In genomic region chrX:103981806-103982205, GRCm38 (mm10) we compare ENCODE assay signal across 8 mouse cellular contexts. TPM values are rescaled to one million over a fixed set of nuclear protein-coding genes. Genes with fewer than 3 reads are reported as not detected.
DNase-seq lines count a peak whose midpoint lies in the region; ATAC-seq and TF ChIP-seq lines count a peak whose summit lies in the region.

No protein-coding gene starts in this region.

- peaks cover 8% of the 10 kb centered on the region; the same call in 1 of the 2 replicates for H3K27me3 ChIP-seq in heart, embryonic 16.5 days (ENCODE audit: control insufficient read depth, insufficient read depth, low read length)
- no peaks in the 10 kb centered on the region for H3K27me3 ChIP-seq in heart, postnatal 0 days (ENCODE audit: control insufficient read depth, insufficient read depth, low read length)

- peaks cover 38% of the 10 kb centered on the region for H3K79me2 ChIP-seq in macrophage (ENCODE audit: inconsistent target)

- 71% methylated on average over 10 of the region's 10 CpGs for WGBS in heart, embryonic 16.5 days
- 74% methylated on average over 10 of the region's 10 CpGs for WGBS in heart, postnatal 0 days
- 81% methylated on average over 10 of the region's 10 CpGs for WGBS in macrophage (ENCODE audit: missing documents)

- H3K4me1 ChIP-seq in heart, embryonic 16.5 days (ENCODE audit: control insufficient read depth, insufficient read depth, low read length), result no peaks in the 10 kb centered on the region
- no peaks in the 10 kb centered on the region for H3K4me1 ChIP-seq in heart, postnatal 0 days (ENCODE audit: control insufficient read depth, insufficient read depth)

- DNase-seq in heart, postnatal 14 days, result no peak
- DNase-seq in R1 (ENCODE audit: low read depth, low spot score), result peak; percentile 68
- no peak for DNase-seq in heart, postnatal 0 days (ENCODE audit: low spot score)
- DNase-seq in adrenal gland, postnatal 4 days (ENCODE audit: low spot score in 2 of 2), result no peak
- no peak for DNase-seq in yolk sac, embryonic 10.5 days (ENCODE audit: low spot score)
- no peak for DNase-seq in spleen, postnatal 10 days (ENCODE audit: low spot score in 2 of 2)

- no peak for TF ChIP-seq CTCF in heart, postnatal 0 days (IDR thresholded peaks at IDR 0.05; ENCODE audit: low read depth)

- peak overlapping the region; percentile 49; the same call in 1 of the 2 replicates for H3K4me2 ChIP-seq in heart, embryonic 16.5 days (ENCODE audit: low read depth, low read length)
- peak overlapping the region; percentile 39; the same call in 1 of the 2 replicates for H3K4me2 ChIP-seq in heart, postnatal 0 days (ENCODE audit: low read depth, low read length)

- no peak overlapping the region for H3K4me3 ChIP-seq in heart, embryonic 16.5 days (ENCODE audit: low read length)
- H3K4me3 ChIP-seq in heart, postnatal 0 days (ENCODE audit: low read depth, low read length), result peak overlapping the region; percentile 90; the same call in 1 of the 2 replicates
- H3K4me3 ChIP-seq in macrophage (ENCODE audit: inconsistent target), result no peak overlapping the region; the same call in 1 of the 2 replicates

- no peak overlapping the region for H3K9ac ChIP-seq in heart, embryonic 16.5 days (ENCODE audit: low read length)
- no peak overlapping the region for H3K9ac ChIP-seq in heart, postnatal 0 days (replicated peaks; ENCODE audit: low read depth, low read length)

- no peak for ATAC-seq in heart, embryonic 16.5 days (replicated peaks; ENCODE audit: extremely low read depth, insufficient read depth, low FRiP score)
- no peak for ATAC-seq in heart, postnatal 0 days (ENCODE audit: insufficient read depth, low read depth)

- intact Hi-C loops in heart, postnatal 14 days (cut with DNase I), result loop anchor here (10.0 kb wide), 1 partner anchor 497 kb away; no protein-coding TSS in a partner anchor

- no peak for TF ChIP-seq EP300 in heart, postnatal 0 days (IDR thresholded peaks at IDR 0.05; ENCODE audit: low read depth)

- H3K9me3 ChIP-seq in heart, embryonic 16.5 days (replicated peaks; ENCODE audit: control insufficient read depth, low read length), result peaks cover 7% of the 10 kb centered on the region; the same call in 1 of the 2 replicates
- H3K9me3 ChIP-seq in heart, postnatal 0 days (replicated peaks; ENCODE audit: control insufficient read depth, low read length), result no peaks in the 10 kb centered on the region

- H3K27ac ChIP-seq in heart, embryonic 16.5 days (ENCODE audit: low read length), result peak overlapping the region; percentile 72
- H3K27ac ChIP-seq in heart, postnatal 0 days (ENCODE audit: low read depth), result peak overlapping the region; percentile 97
- peak overlapping the region; percentile 41 for H3K27ac ChIP-seq in macrophage

- peaks cover 2% of the 10 kb centered on the region; the same call in 1 of the 2 replicates for H3K36me3 ChIP-seq in heart, embryonic 16.5 days (ENCODE audit: control insufficient read depth, insufficient read depth)
- no peaks in the 10 kb centered on the region for H3K36me3 ChIP-seq in heart, postnatal 0 days (replicated peaks; ENCODE audit: control insufficient read depth, insufficient read depth, low read length)
- no peaks in the 10 kb centered on the region for H3K36me3 ChIP-seq in macrophage (ENCODE audit: inconsistent target)

RNA-seq across cellular contexts. Expression of gene Rlim, which starts 0.7 kb away (rescaled TPM):
- 18.6 and 22.8 TPM in 2 replicates for polyA plus RNA-seq in heart, embryonic 16.5 days (2015; fragmentation: Nextera tagmentation; extraction: Ambion mirVana)
- 10 to 100 TPM; 26.2 to 28.1 TPM for total RNA-seq in heart, postnatal 14 days (2021)
- total RNA-seq in heart, postnatal 0 days (2014; rRNA removed; ENCODE audit: low replicate concordance), result 21.6 and 29.4 TPM in 2 replicates
- 9.4 and 11.5 TPM in 2 replicates for polyA plus RNA-seq in heart, postnatal 0 days (2015; fragmentation: Nextera tagmentation; extraction: Ambion mirVana)
- 100 to 1,000 TPM in 24 of 26 experiments, 10 to 100 TPM in 2; 74.0 to 185 (median 136) TPM for total RNA-seq in macrophage (2018; cell fraction: chromatin; rRNA removed)
- 10 to 100 TPM; 63.5 to 93.0 (median 73.9) TPM for total RNA-seq in macrophage (2018; cell fraction: cytosol; rRNA removed)
- 100 to 1,000 TPM; 107 to 188 (median 135) TPM for total RNA-seq in macrophage (2018; cell fraction: nucleus; rRNA removed)
- polyA plus RNA-seq in macrophage (2018), result 24.6 to 30.9 TPM (median 27.9 TPM) in 3 replicates
- total RNA-seq in adrenal gland, postnatal 4 days (2021), result 10 to 100 TPM; 71.6 to 75.2 TPM

Comparison
In these comparisons a context has a peak if more than half of its experiments do, and no peak if none do; other contexts are left out.
1. H3K27ac ChIP-seq: peak in every context shown above with its lines; median percentile 97 in heart, postnatal 0 days; 72 in heart, embryonic 16.5 days; 41 in macrophage.